Mouse (Mus musculus): ENCODE data around the gene Uchl4.

DNA sequence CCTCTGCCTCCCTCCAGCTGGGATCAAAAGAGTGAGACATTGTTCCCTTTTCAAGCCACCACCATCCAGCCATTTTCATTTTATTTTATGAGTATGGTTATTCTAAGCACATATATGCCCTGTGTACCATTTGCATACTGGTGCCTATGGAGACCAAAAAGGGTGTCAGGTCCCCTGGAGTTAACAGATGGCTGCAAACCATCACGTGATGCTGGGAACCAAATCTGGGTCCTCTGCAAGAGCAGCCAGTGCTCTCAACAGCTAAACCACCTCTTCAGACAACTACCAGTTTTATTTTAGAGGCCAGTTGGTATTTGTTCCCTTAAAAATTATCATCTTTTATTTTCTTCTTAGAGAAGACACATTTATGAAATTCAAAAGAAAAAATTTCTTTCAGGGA is 29.8 kb downstream of the Uchl4 start:
- TF ChIP-seq POLR2A (IDR thresholded peaks at IDR 0.05; ENCODE audit: control insufficient read depth, extremely low read depth, insufficient read depth, low read length, poor library complexity) (no peak), CTCF (IDR thresholded peaks at IDR 0.05; ENCODE audit: borderline replicate concordance, control insufficient read depth, extremely low read depth, insufficient read depth, low read length, poor library complexity) (no peak)

Measured in thymus, adult 2 months (tissue).